Mouse (Mus musculus): Measurements from ENCODE around the gene Cfl1.

The Cfl1 gene

GRCm38 (mm10) chr19:5490313-5490897 is at the start of gene Cfl1:
Gene Cfl1, plus strand, starts transcription at chr19:5490455.
- DNase-seq, result peak; percentile 94

- no peak for DNase-seq
Observed at GRCm38 (mm10) chr19:5444371-5444908, 45.8 kb upstream of the Cfl1 start.

GRCm38 (mm10) chr19:5444954-5445353 is 45.3 kb upstream of the Cfl1 start:
- no peak for DNase-seq

GRCm38 (mm10) chr19:5445747-5446146 is 44.5 kb upstream of the Cfl1 start:
- no peak for DNase-seq

GRCm38 (mm10) chr19:5447515-5448353 is 42.5 kb upstream of the Cfl1 start, which contains the start of gene Fosl1:
Gene Fosl1, plus strand, starts transcription at chr19:5447547.
- DNase-seq, result peak; percentile 75

GRCm38 (mm10) chr19:5448354-5449150 is 41.7 kb upstream of the Cfl1 start:
- DNase-seq, result no peak

GRCm38 (mm10) chr19:5449673-5450072 is 40.6 kb upstream of the Cfl1 start:
- no peak for DNase-seq

- DNase-seq, result no peak
Observed at GRCm38 (mm10) chr19:5451766-5452165, 38.5 kb upstream of the Cfl1 start.

- no peak for DNase-seq
Observed at GRCm38 (mm10) chr19:5455037-5455436, 35.2 kb upstream of the Cfl1 start.

GRCm38 (mm10) chr19:5455568-5455967 is 34.7 kb upstream of the Cfl1 start:
- no peak for DNase-seq

GRCm38 (mm10) chr19:5456241-5456921 is 33.9 kb upstream of the Cfl1 start:
- DNase-seq, result peak; percentile 53

GRCm38 (mm10) chr19:5456922-5457745 is 33.1 kb upstream of the Cfl1 start:
- DNase-seq, result peak; percentile 96

GRCm38 (mm10) chr19:5457746-5458442 is 32.4 kb upstream of the Cfl1 start, which contains the start of gene Ccdc85b:
Gene Ccdc85b, minus strand, starts transcription at chr19:5457894.
- DNase-seq, result peak; percentile 50

- DNase-seq, result no peak
Observed at GRCm38 (mm10) chr19:5459019-5459418, 31.2 kb upstream of the Cfl1 start.

GRCm38 (mm10) chr19:5459896-5460295 is 30.4 kb upstream of the Cfl1 start:
- DNase-seq, result no peak

- peak; percentile 87 for DNase-seq
Observed at GRCm38 (mm10) chr19:5460465-5460911, 29.8 kb upstream of the Cfl1 start, which contains the start of gene Fibp. Gene Fibp, plus strand, starts transcription at chr19:5460615.

- DNase-seq, result no peak
Observed at GRCm38 (mm10) chr19:5461411-5461810, 28.8 kb upstream of the Cfl1 start.

- no peak for DNase-seq
Observed at GRCm38 (mm10) chr19:5463212-5463611, 27.0 kb upstream of the Cfl1 start.

GRCm38 (mm10) chr19:5463791-5464562 is 26.3 kb upstream of the Cfl1 start:
- DNase-seq, result peak; percentile 73

GRCm38 (mm10) chr19:5465037-5465436 is 25.2 kb upstream of the Cfl1 start:
- no peak for DNase-seq

Data from lung, postnatal 14 days (tissue).